ENCODE assay signal across 20 mouse cellular contexts in the genomic region with DNA sequence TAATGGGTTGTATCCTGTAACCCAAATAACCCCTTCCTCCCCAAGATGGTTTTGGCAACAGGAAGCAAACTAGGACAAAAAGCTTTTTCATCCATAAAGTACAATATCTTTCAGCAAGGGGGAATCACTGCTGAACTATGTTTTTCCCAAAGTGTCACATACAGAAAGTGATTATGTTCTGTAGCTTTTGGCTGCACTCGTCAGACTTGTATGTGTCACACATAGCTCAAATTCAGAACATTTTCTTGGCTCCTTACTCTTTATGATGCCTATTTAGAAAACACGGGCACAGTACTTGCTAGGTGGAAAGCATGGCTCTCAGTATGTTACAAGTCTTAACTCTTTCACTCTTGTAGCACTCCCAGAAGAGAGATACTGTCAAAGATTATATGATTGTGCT. TPM values are rescaled to one million over a fixed set of nuclear protein-coding genes. Genes with fewer than 3 reads are reported as not detected.
DNase-seq lines count a peak whose midpoint lies in the region; ATAC-seq and TF ChIP-seq lines count a peak whose summit lies in the region.
"Had no signal": no experiment of that assay in that cellular context is flagged by ENCODE, and none has a peak within 500 bp of the region (broad histone marks: within the 10 kb centered on the region; RNA-seq: fewer than 3 reads in every experiment).

No protein-coding gene starts in this region.

- DNase-seq in forebrain, postnatal 0 days, result no peak
- DNase-seq in kidney, adult 2 months, result no peak
- no peak for DNase-seq in lung, postnatal 36 days
- no peak for DNase-seq in embryonic facial prominence, embryonic 10.5 days (ENCODE audit: low spot score)
- DNase-seq in frontal cortex, postnatal 25 days (ENCODE audit: low spot score in 2 of 2), result no peak
- DNase-seq: adrenal gland, postnatal 25 days; cerebellum, adult 2 months; cerebellum, postnatal 10 days; gastrocnemius, postnatal 14 days had no signal

- no peak overlapping the region for H3K27ac ChIP-seq in forebrain, postnatal 0 days (ENCODE audit: low read depth, low read length)
- no peak overlapping the region for H3K27ac ChIP-seq in forebrain, embryonic 12.5 days
- H3K27ac ChIP-seq in kidney, embryonic 14.5 days (ENCODE audit: low read depth, low read length), result peak overlapping the region; percentile 4; the same call in 1 of the 2 replicates
- no peak overlapping the region for H3K27ac ChIP-seq in kidney, adult 2 months (ENCODE audit: insufficient read depth, low read depth, low read length)
- no peak overlapping the region for H3K27ac ChIP-seq in lung, embryonic 16.5 days (ENCODE audit: low read length)
- H3K27ac ChIP-seq in embryonic facial prominence, embryonic 10.5 days (replicated peaks), result 0 out of 2 replicates have a peak overlapping the region, but pooled peaks have one; percentile 4
- H3K27ac ChIP-seq: embryonic facial prominence, embryonic 12.5 days; forebrain, embryonic 13.5 days; hindbrain, embryonic 13.5 days; hindbrain, postnatal 0 days had no signal

- WGBS in forebrain, postnatal 0 days, result 60% methylated on average over 2 of the region's 2 CpGs
- WGBS in forebrain, embryonic 12.5 days, result 91% methylated on average over 2 of the region's 2 CpGs
- WGBS in kidney, embryonic 14.5 days, result 62% methylated on average over 2 of the region's 2 CpGs
- WGBS in kidney, adult 2 months, result 51% methylated on average over 2 of the region's 2 CpGs
- 40% methylated on average over 2 of the region's 2 CpGs for whole genome bisulfite sequencing in lung, embryonic 16.5 days
- WGBS in embryonic facial prominence, embryonic 10.5 days, result 84% methylated on average over 2 of the region's 2 CpGs

- H3K4me3 ChIP-seq in forebrain, postnatal 0 days (ENCODE audit: low read depth, low read length), result no peak overlapping the region
- H3K4me3 ChIP-seq in forebrain, embryonic 12.5 days (replicated peaks), result no peak overlapping the region
- no peak overlapping the region for H3K4me3 ChIP-seq in kidney, embryonic 14.5 days (ENCODE audit: low read length)
- no peak overlapping the region for H3K4me3 ChIP-seq in kidney, adult 2 months (ENCODE audit: insufficient read depth, low read depth, low read length)
- no peak overlapping the region for H3K4me3 ChIP-seq in lung, embryonic 16.5 days (ENCODE audit: low read length)
- H3K4me3 ChIP-seq in embryonic facial prominence, embryonic 10.5 days, result no peak overlapping the region
- H3K4me3 ChIP-seq: embryonic facial prominence, embryonic 12.5 days; forebrain, embryonic 13.5 days; heart, embryonic 12.5 days; hindbrain, embryonic 13.5 days had no signal

- ATAC-seq in forebrain, postnatal 0 days, result peak; percentile 50
- ATAC-seq in forebrain, embryonic 12.5 days (ENCODE audit: low FRiP score), result no peak
- no peak for ATAC-seq in kidney, embryonic 14.5 days (ENCODE audit: low FRiP score, low TSS enrichment)
- ATAC-seq in lung, embryonic 16.5 days (ENCODE audit: low read depth), result peak; percentile 63
- ATAC-seq: activated CD4-positive, CD25-positive, alpha-beta regulatory T cell, adult 4 months; forebrain, embryonic 13.5 days; hindbrain, postnatal 0 days; Patski had no signal

- H3K27me3 ChIP-seq in forebrain, postnatal 0 days (ENCODE audit: insufficient read depth, low read length), result no peaks in the 10 kb centered on the region
- no peaks in the 10 kb centered on the region for H3K27me3 ChIP-seq in forebrain, embryonic 12.5 days
- H3K27me3 ChIP-seq in kidney, embryonic 14.5 days (ENCODE audit: control insufficient read depth, insufficient read depth, low read length), result no peaks in the 10 kb centered on the region
- H3K27me3 ChIP-seq in kidney, adult 2 months (replicated peaks; ENCODE audit: control insufficient read depth, insufficient read depth, low read length), result no peaks in the 10 kb centered on the region
- H3K27me3 ChIP-seq in lung, embryonic 16.5 days (ENCODE audit: control insufficient read depth, insufficient read depth, low read depth, low read length), result no peaks in the 10 kb centered on the region
- H3K27me3 ChIP-seq in embryonic facial prominence, embryonic 10.5 days (replicated peaks; ENCODE audit: low read depth, poor library complexity, severe bottlenecking), result no peaks in the 10 kb centered on the region
- H3K27me3 ChIP-seq: embryonic facial prominence, embryonic 12.5 days; forebrain, embryonic 13.5 days; heart, embryonic 12.5 days; hindbrain, embryonic 13.5 days had no signal

- H3K36me3 ChIP-seq in forebrain, postnatal 0 days (ENCODE audit: insufficient read depth), result no peaks in the 10 kb centered on the region
- H3K36me3 ChIP-seq in forebrain, embryonic 12.5 days (replicated peaks), result no peaks in the 10 kb centered on the region
- no peaks in the 10 kb centered on the region for H3K36me3 ChIP-seq in kidney, embryonic 14.5 days (ENCODE audit: control insufficient read depth, insufficient read depth, low read length)
- H3K36me3 ChIP-seq in kidney, adult 2 months (ENCODE audit: control insufficient read depth, insufficient read depth, low read length), result no peaks in the 10 kb centered on the region
- peaks cover 2% of the 10 kb centered on the region; the same call in 1 of the 2 replicates for H3K36me3 ChIP-seq in lung, embryonic 16.5 days (ENCODE audit: control insufficient read depth, insufficient read depth, low read length)
- peaks cover 24% of the 10 kb centered on the region for H3K36me3 ChIP-seq in embryonic facial prominence, embryonic 10.5 days (replicated peaks)
- H3K36me3 ChIP-seq: embryonic facial prominence, embryonic 12.5 days; heart, embryonic 12.5 days; hindbrain, embryonic 13.5 days had no signal

- TF ChIP-seq POLR2A in kidney, adult 2 months (IDR thresholded peaks at IDR 0.05; ENCODE audit: low read depth, low read length), result no peak

- no peaks in the 10 kb centered on the region for H3K4me1 ChIP-seq in forebrain, postnatal 0 days (ENCODE audit: insufficient read depth)
- no peaks in the 10 kb centered on the region for H3K4me1 ChIP-seq in forebrain, embryonic 12.5 days
- H3K4me1 ChIP-seq in kidney, embryonic 14.5 days (ENCODE audit: control insufficient read depth, insufficient read depth, low read length), result no peaks in the 10 kb centered on the region; the same call in none of the 2 replicates
- H3K4me1 ChIP-seq in kidney, adult 2 months (ENCODE audit: control insufficient read depth, insufficient read depth, low read length), result no peaks in the 10 kb centered on the region
- H3K4me1 ChIP-seq in lung, embryonic 16.5 days (replicated peaks; ENCODE audit: control insufficient read depth, insufficient read depth, low read length), result peaks cover 4% of the 10 kb centered on the region
- peaks cover 15% of the 10 kb centered on the region for H3K4me1 ChIP-seq in embryonic facial prominence, embryonic 10.5 days
- H3K4me1 ChIP-seq: forebrain, embryonic 13.5 days; hindbrain, embryonic 13.5 days had no signal

- H3K9ac ChIP-seq in forebrain, postnatal 0 days, result no peak overlapping the region
- H3K9ac ChIP-seq in forebrain, embryonic 12.5 days, result no peak overlapping the region
- no peak overlapping the region for H3K9ac ChIP-seq in kidney, embryonic 14.5 days (ENCODE audit: low read depth, low read length)
- no peak overlapping the region for H3K9ac ChIP-seq in lung, embryonic 16.5 days (ENCODE audit: low read length)
- H3K9ac ChIP-seq: embryonic facial prominence, embryonic 12.5 days; forebrain, embryonic 13.5 days; heart, embryonic 12.5 days; hindbrain, embryonic 13.5 days had no signal

- no peaks in the 10 kb centered on the region for H3K9me3 ChIP-seq in forebrain, postnatal 0 days (ENCODE audit: low read length)
- no peaks in the 10 kb centered on the region for H3K9me3 ChIP-seq in forebrain, embryonic 12.5 days
- no peaks in the 10 kb centered on the region for H3K9me3 ChIP-seq in kidney, embryonic 14.5 days (ENCODE audit: control insufficient read depth, low read length)
- no peaks in the 10 kb centered on the region for H3K9me3 ChIP-seq in lung, embryonic 16.5 days (ENCODE audit: control insufficient read depth, low read length)
- H3K9me3 ChIP-seq in embryonic facial prominence, embryonic 10.5 days, result no peaks in the 10 kb centered on the region
- H3K9me3 ChIP-seq: embryonic facial prominence, embryonic 12.5 days; forebrain, embryonic 13.5 days; heart, embryonic 12.5 days; hindbrain, embryonic 13.5 days had no signal

- H3K4me2 ChIP-seq in forebrain, postnatal 0 days (ENCODE audit: low read depth), result no peak overlapping the region
- H3K4me2 ChIP-seq in forebrain, embryonic 12.5 days, result no peak overlapping the region
- no peak overlapping the region for H3K4me2 ChIP-seq in kidney, embryonic 14.5 days (replicated peaks; ENCODE audit: low read depth, low read length)
- H3K4me2 ChIP-seq in lung, embryonic 16.5 days (ENCODE audit: low read depth, low read length), result no peak overlapping the region
- H3K4me2 ChIP-seq: embryonic facial prominence, embryonic 12.5 days; forebrain, embryonic 13.5 days; heart, embryonic 12.5 days; hindbrain, embryonic 13.5 days had no signal

- no peak for TF ChIP-seq CTCF in forebrain, postnatal 0 days (IDR thresholded peaks at IDR 0.05; ENCODE audit: low read depth)
- TF ChIP-seq CTCF in kidney, adult 2 months (conservative IDR thresholded peaks at IDR 0.05; ENCODE audit: insufficient read depth, insufficient read length, low read depth, low read length), result no peak

RNA-seq across cellular contexts. Expression of gene Cped1, which starts 25.8 kb away (rescaled TPM):
- 3.9 and 6.5 TPM in 2 replicates for total RNA-seq in forebrain, postnatal 0 days (2014; rRNA removed)
- 2.4 and 2.5 TPM in 2 replicates for polyA plus RNA-seq in forebrain, postnatal 0 days (2015; fragmentation: Nextera tagmentation; extraction: Ambion mirVana)
- 9.4 and 12.0 TPM in 2 replicates for polyA plus RNA-seq in forebrain, embryonic 12.5 days (2016; fragmentation: Nextera tagmentation; extraction: Ambion mirVana)
- polyA plus RNA-seq in kidney, embryonic 14.5 days (2014; fragmentation: Nextera tagmentation; extraction: Ambion mirVana), result 59.7 and 67.9 TPM in 2 replicates
- polyA plus RNA-seq in kidney, adult 2 months (2012; rRNA removed), result 5.9 and 6.2 TPM in 2 replicates
- 21.9 and 22.1 TPM in 2 replicates for polyA plus RNA-seq in lung, embryonic 16.5 days (2015; fragmentation: Nextera tagmentation; extraction: Ambion mirVana)
- polyA plus RNA-seq in embryonic facial prominence, embryonic 10.5 days (2016; fragmentation: Nextera tagmentation; extraction: Ambion mirVana), result 34.4 and 39.3 TPM in 2 replicates
- total RNA-seq: MEL had no signal

Comparison
In these comparisons a context has a peak if more than half of its experiments do, and no peak if none do; other contexts are left out.
1. ATAC-seq: peak in forebrain, postnatal 0 days (single experiment) and lung, embryonic 16.5 days (single experiment); none in forebrain, embryonic 12.5 days (single experiment) and kidney, embryonic 14.5 days (single experiment).
2. H3K27ac ChIP-seq: peak in kidney, embryonic 14.5 days (single experiment) and embryonic facial prominence, embryonic 10.5 days (single experiment); none in forebrain, postnatal 0 days (single experiment), forebrain, embryonic 12.5 days (single experiment), kidney, adult 2 months (single experiment) and lung, embryonic 16.5 days (single experiment).